Mouse (Mus musculus) MEL (cell line): Measurements from ENCODE around the gene Fuz.

Source experiments
- CTCF ChIP-seq, 3 experiments: IDR thresholded peaks in 2 of 3; conservative IDR thresholded peaks in 1 of 3; 2 replicates each; pipeline ENCODE4 v1.5.1; 2011 to 2012; ENCODE audit warnings: low read length in 3 of 3, low read depth in 2 of 3, mild to moderate bottlenecking in 2 of 3, improper control_type of control experiment in 1 of 3, inconsistent platforms in 1 of 3, mixed read lengths in 1 of 3, moderate library complexity in 1 of 3; ENCODE audit not compliant: control insufficient read depth in 1 of 3, insufficient read depth in 1 of 3, poor library complexity in 1 of 3, severe bottlenecking in 1 of 3
- MAX ChIP-seq: IDR thresholded peaks from 2 replicates; pipeline ENCODE4 v1.6.1; 2011; ENCODE audit warnings: low read length, improper control_type of control experiment
- MAZ ChIP-seq: IDR thresholded peaks from 2 replicates; pipeline ENCODE4 v1.6.1; 2012; ENCODE audit warnings: low read depth, mild to moderate bottlenecking, inconsistent platforms, low read length, improper control_type of control experiment
- NRF1 ChIP-seq: IDR thresholded peaks from 2 replicates; pipeline ENCODE4 v1.6.1; 2014; ENCODE audit warnings: low read depth, mild to moderate bottlenecking, inconsistent platforms, low read length, improper control_type of control experiment, moderate library complexity; ENCODE audit not compliant: poor library complexity, insufficient read depth, severe bottlenecking
- POLR2AphosphoS5 ChIP-seq: IDR thresholded peaks from 2 replicates; pipeline ENCODE4 v1.6.1; 2012; ENCODE audit warnings: low read depth, borderline replicate concordance, mild to moderate bottlenecking, inconsistent platforms, low read length, moderate library complexity, mixed read lengths
- RAD21 ChIP-seq: IDR thresholded peaks from 2 replicates; pipeline ENCODE4 v1.6.1; 2011; ENCODE audit warnings: mild to moderate bottlenecking, low read depth, low read length, improper control_type of control experiment
- ZC3H11A ChIP-seq: IDR thresholded peaks from 2 replicates; pipeline ENCODE4 v1.6.1; 2012; ENCODE audit warnings: low read depth, mild to moderate bottlenecking, inconsistent platforms, low read length, improper control_type of control experiment
- ZMIZ1 ChIP-seq: IDR thresholded peaks from 2 replicates; pipeline ENCODE4 v1.6.1; 2012; ENCODE audit warnings: low read depth, mild to moderate bottlenecking, inconsistent platforms, low read length, improper control_type of control experiment, moderate library complexity

GRCm38 (mm10) chr7:44884637-44885036 lies 11.2 kb upstream of the Fuz start:
- TF ChIP-seq POLR2AphosphoS5 (no peak), ZMIZ1 (no peak), CTCF (IDR thresholded peaks at IDR 0.05 in 2 of 3, conservative IDR thresholded peaks at IDR 0.05 in 1 of 3; ENCODE audit: control insufficient read depth in 1 of 3, insufficient read depth in 1 of 3, low read depth in 2 of 3, low read length in 3 of 3, poor library complexity in 1 of 3, severe bottlenecking in 1 of 3) (no peak), ZC3H11A (no peak), MAZ (no peak), MAX (no peak), RAD21 (no peak), NRF1 (no peak)
